Mouse (Mus musculus): Measurements from ENCODE around the gene Rpl41. TPM values are rescaled to one million over a fixed set of nuclear protein-coding genes. Genes with fewer than 3 reads are reported as not detected.

Rpl41 gene
- polyA plus RNA-seq, 1 experiment: 10,817 TPM

GRCm38 (mm10) chr10:128545570-128545898 lies 3.6 kb downstream of the Rpl41 start:
- no peak overlapping the region for H3K4me3 ChIP-seq (replicated peaks)
- H3K36me3 ChIP-seq (replicated peaks; ENCODE audit: low read length): peaks cover 52% of the 10 kb centered on the region
- H3K4me1 ChIP-seq: peaks cover 49% of the 10 kb centered on the region
- no peak for TF ChIP-seq GATA1 (IDR thresholded peaks at IDR 0.05; ENCODE audit: borderline replicate concordance, low read length)
- no peak for TF ChIP-seq FLI1 (IDR thresholded peaks at IDR 0.05; ENCODE audit: low read length)
- H3K9me3 ChIP-seq: no peaks in the 10 kb centered on the region
- no peaks in the 10 kb centered on the region for H3K27me3 ChIP-seq (replicated peaks)

GRCm38 (mm10) chr10:128544674-128545569 lies 4.2 kb downstream of the Rpl41 start:
- peaks cover 52% of the 10 kb centered on the region for H3K36me3 ChIP-seq (replicated peaks; ENCODE audit: low read length)
- H3K4me1 ChIP-seq: peaks cover 43% of the 10 kb centered on the region
- no peaks in the 10 kb centered on the region for H3K9me3 ChIP-seq
- TF ChIP-seq GATA1 (IDR thresholded peaks at IDR 0.05; ENCODE audit: borderline replicate concordance, low read length) (no peak), FLI1 (IDR thresholded peaks at IDR 0.05; ENCODE audit: low read length) (no peak)
- H3K4me3 ChIP-seq (replicated peaks): peak overlapping the region; percentile 23
- no peaks in the 10 kb centered on the region for H3K27me3 ChIP-seq (replicated peaks)

- Histone ChIP-seq H3K9me3 (no peaks in the 10 kb centered on the region), H3K27me3 (replicated peaks) (no peaks in the 10 kb centered on the region), H3K4me1 (peaks cover 38% of the 10 kb centered on the region), H3K4me3 (replicated peaks) (no peak overlapping the region), H3K36me3 (replicated peaks; ENCODE audit: low read length) (peaks cover 52% of the 10 kb centered on the region)
- TF ChIP-seq GATA1 (IDR thresholded peaks at IDR 0.05; ENCODE audit: borderline replicate concordance, low read length) (no peak), FLI1 (IDR thresholded peaks at IDR 0.05; ENCODE audit: low read length) (no peak)
These were observed 4.9 kb downstream of the Rpl41 start for GRCm38 (mm10) chr10:128544151-128544657.

GRCm38 (mm10) chr10:128543100-128543499 lies 6.0 kb downstream of the Rpl41 start:
- no peaks in the 10 kb centered on the region for H3K9me3 ChIP-seq
- H3K36me3 ChIP-seq (replicated peaks; ENCODE audit: low read length): peaks cover 52% of the 10 kb centered on the region
- H3K4me1 ChIP-seq: peaks cover 41% of the 10 kb centered on the region
- no peak overlapping the region for H3K4me3 ChIP-seq (replicated peaks)
- no peaks in the 10 kb centered on the region for H3K27me3 ChIP-seq (replicated peaks)
- TF ChIP-seq FLI1 (IDR thresholded peaks at IDR 0.05; ENCODE audit: low read length): no peak
- no peak for TF ChIP-seq GATA1 (IDR thresholded peaks at IDR 0.05; ENCODE audit: borderline replicate concordance, low read length)

DNA sequence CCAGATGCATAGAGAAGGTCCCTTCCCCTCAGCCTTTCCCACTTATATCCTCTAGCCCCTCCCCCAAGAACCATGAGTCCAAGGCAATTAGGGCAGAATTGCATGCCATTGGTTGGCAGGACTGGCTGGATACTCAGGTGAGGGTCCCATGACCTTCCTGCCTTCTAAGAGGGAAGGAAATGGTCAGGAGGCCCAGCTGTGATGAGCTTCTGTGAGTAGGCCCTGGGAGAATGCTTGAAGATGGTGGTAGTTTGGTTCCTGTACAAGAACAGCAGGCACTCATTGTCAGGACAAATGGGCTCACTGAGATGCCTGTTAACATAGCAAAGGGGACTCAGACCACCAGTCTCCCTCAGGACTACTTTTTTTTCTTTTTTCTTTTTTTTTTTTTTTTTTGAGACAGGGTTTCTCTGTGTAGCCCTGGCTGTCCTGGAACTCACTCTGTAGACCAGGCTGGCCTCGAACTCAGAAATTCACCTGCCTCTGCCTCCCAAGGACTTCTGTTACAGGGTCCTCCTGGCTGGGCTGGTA lies 10.7 kb downstream of the Rpl41 start:
- Histone ChIP-seq H3K27me3 (replicated peaks) (no peaks in the 10 kb centered on the region), H3K36me3 (replicated peaks; ENCODE audit: low read length) (peaks cover 25% of the 10 kb centered on the region), H3K4me1 (peaks cover 40% of the 10 kb centered on the region), H3K4me3 (replicated peaks) (no peak overlapping the region), H3K9me3 (no peaks in the 10 kb centered on the region)
- no peak for TF ChIP-seq GATA1 (IDR thresholded peaks at IDR 0.05; ENCODE audit: borderline replicate concordance, low read length)
- TF ChIP-seq FLI1 (IDR thresholded peaks at IDR 0.05; ENCODE audit: low read length): no peak

DNA sequence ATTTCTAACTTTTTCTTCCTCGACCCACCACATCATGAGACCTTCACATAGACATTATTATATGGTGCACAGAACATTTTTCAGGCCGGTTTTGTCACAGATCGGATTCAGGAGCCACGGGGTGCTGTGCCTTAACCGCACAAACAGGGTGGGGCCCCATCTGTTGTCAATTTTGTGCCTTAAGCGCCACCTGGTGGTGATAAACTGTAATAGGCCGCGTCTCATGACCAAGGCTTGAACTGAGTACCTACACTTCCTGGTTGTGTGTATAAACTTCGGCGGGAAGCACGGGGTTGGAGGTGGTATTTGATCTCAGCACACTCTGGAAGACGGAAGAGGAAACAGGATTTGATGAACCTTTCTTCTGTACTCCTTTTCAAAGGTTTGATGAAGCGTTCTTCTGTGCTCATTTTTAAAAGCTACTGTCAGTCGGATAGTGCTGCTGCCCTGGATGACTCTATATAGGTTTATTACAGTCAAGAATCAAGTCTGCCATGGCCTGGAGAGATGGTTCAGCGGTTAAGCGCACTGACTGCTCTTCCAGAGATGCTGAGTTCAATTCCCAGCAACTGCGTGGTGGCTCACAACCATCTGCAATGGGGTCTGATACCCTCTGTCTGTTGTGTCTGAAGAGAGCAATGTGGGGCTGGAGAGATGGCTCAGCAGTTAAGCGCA lies 12.7 kb downstream of the Rpl41 start:
- TF ChIP-seq FLI1 (IDR thresholded peaks at IDR 0.05; ENCODE audit: low read length) (no peak), GATA1 (IDR thresholded peaks at IDR 0.05; ENCODE audit: borderline replicate concordance, low read length) (no peak)
- H3K4me3 ChIP-seq (replicated peaks): peak overlapping the region; percentile 88

GRCm38 (mm10) chr10:128535624-128536265 lies 13.4 kb downstream of the Rpl41 start:
- H3K27me3 ChIP-seq (replicated peaks): no peaks in the 10 kb centered on the region
- peaks cover 40% of the 10 kb centered on the region for H3K4me1 ChIP-seq
- H3K9me3 ChIP-seq: no peaks in the 10 kb centered on the region
- H3K36me3 ChIP-seq (replicated peaks; ENCODE audit: low read length): no peaks in the 10 kb centered on the region
- peak overlapping the region; percentile 88 for H3K4me3 ChIP-seq (replicated peaks)
- TF ChIP-seq FLI1 (IDR thresholded peaks at IDR 0.05; ENCODE audit: low read length) (no peak), GATA1 (IDR thresholded peaks at IDR 0.05; ENCODE audit: borderline replicate concordance, low read length) (no peak)

More for the DNA sequence above, 12.7 kb downstream of the Rpl41 start:
- peaks cover 6% of the 10 kb centered on the region for H3K36me3 ChIP-seq (replicated peaks; ENCODE audit: low read length)
- H3K4me1 ChIP-seq: peaks cover 40% of the 10 kb centered on the region
- no peaks in the 10 kb centered on the region for H3K9me3 ChIP-seq
- no peaks in the 10 kb centered on the region for H3K27me3 ChIP-seq (replicated peaks)

GRCm38 (mm10) chr10:128535206-128535605 lies 13.9 kb downstream of the Rpl41 start:
- Histone ChIP-seq H3K4me3 (replicated peaks) (no peak overlapping the region), H3K36me3 (replicated peaks; ENCODE audit: low read length) (no peaks in the 10 kb centered on the region), H3K27me3 (replicated peaks) (no peaks in the 10 kb centered on the region), H3K9me3 (no peaks in the 10 kb centered on the region), H3K4me1 (peaks cover 40% of the 10 kb centered on the region)
- TF ChIP-seq GATA1 (IDR thresholded peaks at IDR 0.05; ENCODE audit: borderline replicate concordance, low read length): no peak
- no peak for TF ChIP-seq FLI1 (IDR thresholded peaks at IDR 0.05; ENCODE audit: low read length)
